In the genomic region with DNA sequence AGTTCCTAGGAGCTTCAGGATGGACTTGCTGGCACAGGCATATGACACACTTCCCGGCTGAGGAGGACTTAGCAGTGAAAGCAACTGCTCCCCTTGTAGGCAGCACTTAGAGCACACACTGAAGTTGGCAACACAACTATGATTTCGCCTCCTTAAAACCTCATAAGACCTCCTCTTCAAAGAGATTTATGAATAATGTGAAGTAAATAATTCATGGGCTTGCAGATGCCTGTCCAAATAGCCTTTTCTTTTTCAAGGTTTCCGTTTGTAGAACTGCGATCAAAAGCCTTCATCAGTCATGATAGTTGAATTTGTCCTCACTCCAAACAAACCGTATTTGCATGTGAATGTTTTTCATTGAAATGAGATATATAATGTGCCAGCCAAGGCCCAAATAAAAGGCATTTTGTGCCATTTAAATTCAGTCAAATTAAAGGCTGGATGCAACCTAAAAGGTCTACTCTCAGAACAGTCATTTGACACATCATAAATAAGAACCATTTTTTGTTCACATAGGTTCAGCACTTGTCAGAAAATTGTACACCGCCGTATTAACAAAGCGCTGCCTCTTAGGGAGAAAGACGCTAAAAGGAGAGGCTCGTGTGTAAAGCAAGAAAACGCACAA, we compare ENCODE assay signal across 14 mouse cellular contexts.
DNase-seq lines count a peak whose midpoint lies in the region; ATAC-seq lines count a peak whose summit lies in the region.
"Had no signal": no experiment of that assay in that cellular context is flagged by ENCODE, and none has a peak within 500 bp of the region (broad histone marks: within the 10 kb centered on the region; RNA-seq: fewer than 3 reads in every experiment).

No protein-coding gene starts in this region.

- no peak overlapping the region for H3K9ac ChIP-seq in midbrain, embryonic 12.5 days (replicated peaks)
- H3K9ac ChIP-seq in forebrain, embryonic 14.5 days (ENCODE audit: low read length): no peak overlapping the region
- H3K9ac ChIP-seq in hindbrain, embryonic 16.5 days (ENCODE audit: low read depth, low read length): no peak overlapping the region
- H3K9ac ChIP-seq: heart, embryonic 15.5 days; liver, embryonic 13.5 days had no signal

- 0 out of 2 replicates have a peak, but pooled peaks cover 2% of the 10 kb centered on the region for H3K4me1 ChIP-seq in midbrain, embryonic 12.5 days
- H3K4me1 ChIP-seq in midbrain, embryonic 10.5 days: 0 out of 2 replicates have a peak, but pooled peaks cover 2% of the 10 kb centered on the region
- peaks cover 6% of the 10 kb centered on the region; the same call in 1 of the 2 replicates for H3K4me1 ChIP-seq in forebrain, embryonic 14.5 days (ENCODE audit: control insufficient read depth, insufficient read depth, low read length)
- H3K4me1 ChIP-seq in hindbrain, embryonic 16.5 days (ENCODE audit: control insufficient read depth, insufficient read depth, low read depth, low read length): no peaks in the 10 kb centered on the region
- H3K4me1 ChIP-seq: liver, embryonic 13.5 days had no signal

- H3K36me3 ChIP-seq in midbrain, embryonic 12.5 days: no peaks in the 10 kb centered on the region
- H3K36me3 ChIP-seq in midbrain, embryonic 10.5 days: no peaks in the 10 kb centered on the region
- H3K36me3 ChIP-seq in forebrain, embryonic 14.5 days (ENCODE audit: control insufficient read depth, insufficient read depth, low read length): no peaks in the 10 kb centered on the region
- no peaks in the 10 kb centered on the region for H3K36me3 ChIP-seq in hindbrain, embryonic 16.5 days (ENCODE audit: control insufficient read depth, insufficient read depth, low read length)
- H3K36me3 ChIP-seq: heart, embryonic 15.5 days; liver, embryonic 13.5 days had no signal

- no peak for DNase-seq in midbrain, embryonic 10.5 days (ENCODE audit: low spot score)
- DNase-seq in forebrain, embryonic 14.5 days (ENCODE audit: low spot score): peak; percentile 89
- DNase-seq in telencephalon, adult 2 months (ENCODE audit: low read depth, low spot score): peak; percentile 36
- DNase-seq in lung, postnatal 10 days: no peak
- no peak for DNase-seq in kidney, postnatal 10 days
- DNase-seq: adrenal gland, postnatal 36 days; cerebellum, adult 11 months; liver, embryonic 13.5 days; spleen, adult 18-20 months had no signal

- no peaks in the 10 kb centered on the region for H3K9me3 ChIP-seq in midbrain, embryonic 12.5 days
- no peaks in the 10 kb centered on the region for H3K9me3 ChIP-seq in midbrain, embryonic 10.5 days (replicated peaks)
- no peaks in the 10 kb centered on the region for H3K9me3 ChIP-seq in forebrain, embryonic 14.5 days (replicated peaks; ENCODE audit: control insufficient read depth, low read length)
- no peaks in the 10 kb centered on the region for H3K9me3 ChIP-seq in hindbrain, embryonic 16.5 days (ENCODE audit: control insufficient read depth, low read length)
- H3K9me3 ChIP-seq: heart, embryonic 15.5 days; liver, embryonic 13.5 days had no signal

- 69% methylated on average over 11 of the region's 11 CpGs for WGBS in midbrain, embryonic 12.5 days
- WGBS in midbrain, embryonic 10.5 days: 84% methylated on average over 11 of the region's 11 CpGs
- WGBS in forebrain, embryonic 14.5 days: 16% methylated on average over 11 of the region's 11 CpGs
- 50% methylated on average over 11 of the region's 11 CpGs for WGBS in hindbrain, embryonic 16.5 days

- H3K4me2 ChIP-seq in midbrain, embryonic 12.5 days (replicated peaks): no peak overlapping the region
- peak overlapping the region; percentile 12; the same call in 1 of the 2 replicates for H3K4me2 ChIP-seq in forebrain, embryonic 14.5 days (ENCODE audit: low read length)
- H3K4me2 ChIP-seq in hindbrain, embryonic 16.5 days (ENCODE audit: low read length): peak overlapping the region; percentile 10; the same call in 1 of the 2 replicates
- H3K4me2 ChIP-seq: heart, embryonic 15.5 days; liver, embryonic 13.5 days had no signal

- ATAC-seq in midbrain, embryonic 12.5 days (ENCODE audit: low FRiP score, low read depth): peak; percentile 62
- ATAC-seq in forebrain, embryonic 14.5 days: peak; percentile 92
- peak; percentile 89 for ATAC-seq in hindbrain, embryonic 16.5 days
- ATAC-seq: CD4-positive, CD25-positive, alpha-beta regulatory T cell, adult 4 months had no signal

- no peak overlapping the region for H3K4me3 ChIP-seq in midbrain, embryonic 12.5 days
- no peak overlapping the region for H3K4me3 ChIP-seq in midbrain, embryonic 10.5 days
- no peak overlapping the region for H3K4me3 ChIP-seq in forebrain, embryonic 14.5 days (ENCODE audit: low read depth, low read length)
- H3K4me3 ChIP-seq in hindbrain, embryonic 16.5 days (ENCODE audit: low read length): no peak overlapping the region
- H3K4me3 ChIP-seq: heart, embryonic 15.5 days; liver, embryonic 13.5 days had no signal

- H3K27ac ChIP-seq in midbrain, embryonic 12.5 days (replicated peaks): no peak overlapping the region
- no peak overlapping the region for H3K27ac ChIP-seq in midbrain, embryonic 10.5 days (replicated peaks)
- H3K27ac ChIP-seq in forebrain, embryonic 14.5 days (ENCODE audit: low read depth, low read length): no peak overlapping the region
- H3K27ac ChIP-seq in hindbrain, embryonic 16.5 days (ENCODE audit: low read depth, low read length): no peak overlapping the region
- H3K27ac ChIP-seq: heart, embryonic 15.5 days; kidney, postnatal 0 days; liver, embryonic 13.5 days had no signal

- H3K27me3 ChIP-seq in midbrain, embryonic 12.5 days: no peaks in the 10 kb centered on the region
- H3K27me3 ChIP-seq in midbrain, embryonic 10.5 days (ENCODE audit: low read depth, poor library complexity, severe bottlenecking): no peaks in the 10 kb centered on the region
- H3K27me3 ChIP-seq in forebrain, embryonic 14.5 days (replicated peaks; ENCODE audit: control insufficient read depth, insufficient read depth, low read length): no peaks in the 10 kb centered on the region
- no peaks in the 10 kb centered on the region for H3K27me3 ChIP-seq in hindbrain, embryonic 16.5 days (replicated peaks; ENCODE audit: control insufficient read depth, insufficient read depth, low read length)
- H3K27me3 ChIP-seq: heart, embryonic 15.5 days; liver, embryonic 13.5 days had no signal

Comparison
In these comparisons a context has a peak if more than half of its experiments do, and no peak if none do; other contexts are left out.
1. DNase-seq: peak in forebrain, embryonic 14.5 days (single experiment) and telencephalon, adult 2 months (single experiment); none in midbrain, embryonic 10.5 days (single experiment), lung, postnatal 10 days (single experiment) and kidney, postnatal 10 days (single experiment).
2. Peak in every context shown above with its lines, with median percentiles within 50 percentile points of each other: ATAC-seq.